Mouse (Mus musculus): ENCODE data around the gene Slc25a22. TPM values are rescaled to one million over a fixed set of nuclear protein-coding genes. Genes with fewer than 3 reads are reported as not detected.

Gene Slc25a22
- polyA plus RNA-seq, 1 experiment from 2014 or later: 33.9 TPM

DNA sequence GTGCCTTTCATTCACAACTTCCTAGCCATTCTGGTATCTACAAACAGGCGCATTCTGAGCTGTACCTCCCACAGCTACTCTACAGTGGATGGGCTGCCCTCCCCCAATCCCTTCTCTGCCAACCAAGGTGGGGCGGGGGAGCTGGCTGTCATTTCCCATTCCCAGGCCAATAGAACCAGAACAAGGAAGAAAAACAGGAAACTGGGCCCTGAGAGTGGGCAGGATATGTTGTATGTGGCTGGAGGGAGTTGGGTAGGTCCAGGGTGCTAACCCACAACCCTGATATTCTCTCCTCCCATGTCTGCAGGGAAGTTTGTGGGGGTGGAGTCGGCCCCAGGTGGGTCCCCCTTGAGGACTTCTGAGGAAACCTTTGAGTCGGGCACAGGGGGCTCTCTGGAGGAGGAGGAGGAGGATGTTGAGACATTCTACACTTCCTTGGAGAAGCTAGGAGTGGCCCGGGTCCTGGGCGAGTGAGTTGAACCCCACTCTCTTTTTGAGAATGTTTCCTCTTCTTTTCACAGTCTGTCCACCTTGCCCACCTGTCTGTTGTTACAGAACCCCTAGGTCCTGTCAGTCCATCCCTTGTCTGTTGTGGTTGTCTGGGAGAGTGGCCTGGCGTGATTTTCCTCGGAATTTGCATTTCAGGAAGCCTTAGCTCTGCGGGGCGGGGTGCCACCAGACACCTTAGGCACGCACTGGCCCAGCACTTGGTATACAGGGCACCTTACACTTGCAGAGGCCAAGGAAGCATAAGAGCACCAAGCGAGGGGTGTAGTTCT is 26.3 kb upstream of the Slc25a22 start:
- Histone ChIP-seq H3K9me3 (ENCODE audit: control insufficient read depth, low read length) (no peaks in the 10 kb centered on the region), H3K4me3 (ENCODE audit: low read depth, low read length) (no peak overlapping the region), H3K27me3 (ENCODE audit: control insufficient read depth, insufficient read depth, low read length) (peaks cover 77% of the 10 kb centered on the region), H3K4me1 (replicated peaks; ENCODE audit: control insufficient read depth, insufficient read depth, low read length) (peaks cover 5% of the 10 kb centered on the region), H3K4me2 (replicated peaks; ENCODE audit: low read depth, low read length) (no peak overlapping the region), H3K36me3 (ENCODE audit: control insufficient read depth, insufficient read depth, low read length) (no peaks in the 10 kb centered on the region), H3K27ac (ENCODE audit: low read depth, low read length) (no peak overlapping the region), H3K9ac (ENCODE audit: low read depth, low read length) (no peak overlapping the region)
- no peak for ATAC-seq (ENCODE audit: low FRiP score)
- WGBS: 20% methylated on average over 12 of the region's 12 CpGs
- no peak for DNase-seq (ENCODE audit: low spot score)

GRCm38 (mm10) chr7:141462333-141462821 is 24.7 kb upstream of the Slc25a22 start:
- H3K9me3 ChIP-seq (ENCODE audit: control insufficient read depth, low read length): no peaks in the 10 kb centered on the region
- peak overlapping the region; percentile 53 for H3K4me2 ChIP-seq (replicated peaks; ENCODE audit: low read depth, low read length)
- 0 out of 2 replicates have a peak, but pooled peaks cover 3% of the 10 kb centered on the region for H3K4me1 ChIP-seq (replicated peaks; ENCODE audit: control insufficient read depth, insufficient read depth, low read length)
- ATAC-seq (ENCODE audit: low FRiP score) (no peak), DNase-seq (ENCODE audit: low spot score) (no peak)
- H3K4me3 ChIP-seq (ENCODE audit: low read depth, low read length): no peak overlapping the region
- 12% methylated on average over 5 of the region's 5 CpGs for WGBS
- no peak overlapping the region for H3K27ac ChIP-seq (ENCODE audit: low read depth, low read length)
- no peak overlapping the region for H3K9ac ChIP-seq (ENCODE audit: low read depth, low read length)
- peaks cover 77% of the 10 kb centered on the region for H3K27me3 ChIP-seq (ENCODE audit: control insufficient read depth, insufficient read depth, low read length)
- H3K36me3 ChIP-seq (ENCODE audit: control insufficient read depth, insufficient read depth, low read length): no peaks in the 10 kb centered on the region

DNA sequence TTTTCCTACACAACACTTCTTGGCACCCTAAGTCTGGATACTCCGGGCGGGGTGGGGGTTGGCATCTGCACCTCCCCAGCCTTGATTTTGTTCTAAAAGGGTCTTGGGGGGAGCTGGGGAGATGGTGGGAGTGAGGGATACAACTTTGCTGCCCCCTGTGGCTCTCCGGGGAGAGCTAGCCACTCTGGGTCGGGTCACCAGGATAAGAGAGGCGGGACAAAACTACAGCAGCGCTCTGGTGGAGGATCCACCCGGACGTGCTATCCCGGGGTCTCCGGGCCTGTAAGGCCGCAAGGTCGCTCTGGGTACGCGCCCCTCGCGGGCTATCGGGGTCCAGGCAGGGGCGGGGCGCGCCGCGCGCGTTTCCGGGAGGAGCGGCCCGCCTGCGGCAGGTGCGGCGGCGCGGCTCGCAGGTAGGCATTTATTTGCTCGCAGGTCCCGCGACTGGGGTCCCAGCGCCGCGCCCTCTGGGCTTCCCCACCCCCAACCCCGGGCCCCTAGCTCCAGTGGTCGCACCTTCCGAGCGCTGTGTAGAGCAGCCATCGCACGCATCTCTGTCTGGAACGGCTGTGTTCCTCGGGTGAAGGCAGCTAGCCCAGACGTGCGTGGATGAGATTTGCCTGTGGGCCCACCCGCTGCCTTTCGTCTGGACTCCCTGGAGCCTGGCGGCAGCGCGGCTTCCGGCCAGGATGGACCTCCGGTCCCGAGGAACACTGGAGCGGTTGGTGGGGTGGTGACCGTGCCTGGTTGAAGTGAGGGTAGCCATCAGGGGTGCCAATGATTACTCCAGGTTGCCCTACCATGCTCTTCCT is 24.0 kb upstream of the Slc25a22 start:
- Histone ChIP-seq H3K9me3 (ENCODE audit: control insufficient read depth, low read length) (no peaks in the 10 kb centered on the region), H3K27ac (ENCODE audit: low read depth, low read length) (no peak overlapping the region), H3K4me3 (ENCODE audit: low read depth, low read length) (peak overlapping the region; percentile 32), H3K36me3 (ENCODE audit: control insufficient read depth, insufficient read depth, low read length) (no peaks in the 10 kb centered on the region), H3K27me3 (ENCODE audit: control insufficient read depth, insufficient read depth, low read length) (peaks cover 74% of the 10 kb centered on the region), H3K4me2 (replicated peaks; ENCODE audit: low read depth, low read length) (peak overlapping the region; percentile 53), H3K4me1 (replicated peaks; ENCODE audit: control insufficient read depth, insufficient read depth, low read length) (0 out of 2 replicates have a peak, but pooled peaks cover 3% of the 10 kb centered on the region), H3K9ac (ENCODE audit: low read depth, low read length) (peak overlapping the region; percentile 34; the same call in 1 of the 2 replicates)
- WGBS: 3% methylated on average over 58 of the region's 59 CpGs
- ATAC-seq (ENCODE audit: low FRiP score) (no peak), DNase-seq (ENCODE audit: low spot score) (no peak)

DNA sequence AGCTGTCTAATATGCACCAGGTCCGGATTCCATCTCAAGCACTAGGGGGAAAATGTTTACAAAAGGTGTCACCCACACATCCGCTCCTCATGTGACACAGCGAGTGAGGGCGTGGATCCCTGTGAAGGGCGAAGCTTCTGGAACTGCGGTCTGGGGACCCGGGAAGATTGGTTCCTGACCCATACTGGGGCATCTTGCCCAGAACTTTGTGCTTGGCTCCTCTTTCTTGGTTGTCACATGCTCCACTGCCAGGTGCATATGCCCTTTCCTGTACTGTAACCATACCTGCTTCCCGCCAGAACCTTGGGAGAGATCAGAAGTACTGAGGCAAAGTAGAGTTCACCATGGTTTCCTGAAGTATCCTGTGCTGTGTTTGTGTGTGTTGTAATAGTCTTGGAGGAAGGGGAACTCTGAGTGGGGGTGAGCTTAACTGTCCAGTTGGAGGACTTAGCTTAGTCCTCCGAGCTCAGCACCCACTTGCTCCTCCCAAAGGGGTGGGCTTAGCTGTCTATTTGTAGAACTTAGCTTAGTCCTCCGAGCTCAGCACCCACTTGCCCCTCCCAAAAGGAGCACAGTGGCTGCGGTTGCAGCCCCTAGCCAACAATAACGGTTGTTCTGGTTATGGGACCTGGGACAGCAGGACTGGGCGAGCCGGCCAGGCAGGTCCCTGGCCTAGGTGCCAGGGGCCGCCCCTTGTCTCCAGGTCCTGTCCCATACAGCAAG is 22.9 kb upstream of the Slc25a22 start, which contains the start of gene Cracr2b:
TSS of gene Cracr2b (plus strand) at position 704 of the 723 bp plus-strand sequence.
- Histone ChIP-seq H3K9me3 (ENCODE audit: control insufficient read depth, low read length) (no peaks in the 10 kb centered on the region), H3K36me3 (ENCODE audit: control insufficient read depth, insufficient read depth, low read length) (no peaks in the 10 kb centered on the region), H3K27ac (ENCODE audit: low read depth, low read length) (no peak within 1 kb of the TSS), H3K4me3 (ENCODE audit: low read depth, low read length) (peak within 1 kb of the TSS; percentile 32), H3K4me2 (replicated peaks; ENCODE audit: low read depth, low read length) (peak within 1 kb of the TSS; percentile 53), H3K27me3 (ENCODE audit: control insufficient read depth, insufficient read depth, low read length) (peaks cover 63% of the 10 kb centered on the region), H3K4me1 (replicated peaks; ENCODE audit: control insufficient read depth, insufficient read depth, low read length) (peaks cover 3% of the 10 kb centered on the region; the same call in 1 of the 2 replicates), H3K9ac (ENCODE audit: low read depth, low read length) (peak within 1 kb of the TSS; percentile 34; the same call in 1 of the 2 replicates)
- ATAC-seq (ENCODE audit: low FRiP score) (no peak), DNase-seq (ENCODE audit: low spot score) (no peak)
- WGBS: 73% methylated on average over 15 of the region's 15 CpGs

DNA sequence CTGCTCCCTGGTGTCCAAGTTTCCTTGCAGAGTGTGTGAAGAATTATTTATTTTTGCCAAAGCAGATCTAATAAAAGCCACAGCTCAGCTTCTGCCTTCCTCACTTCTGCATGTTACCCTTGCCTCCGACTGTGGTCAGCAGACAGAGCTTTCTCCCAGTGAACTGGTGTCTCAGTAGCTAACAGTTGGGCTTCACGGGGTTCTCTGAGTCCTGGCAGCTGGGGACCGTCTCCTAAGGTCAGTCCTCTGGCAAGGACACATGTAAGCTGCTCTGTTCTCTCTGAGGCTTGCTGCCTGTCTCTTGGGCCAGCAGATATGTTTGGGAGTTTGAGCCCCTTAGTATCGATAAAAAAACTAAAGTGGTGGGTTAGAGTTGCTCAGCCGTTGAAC is 22.3 kb upstream of the Slc25a22 start:
- Histone ChIP-seq H3K27me3 (ENCODE audit: control insufficient read depth, insufficient read depth, low read length) (peaks cover 58% of the 10 kb centered on the region), H3K4me1 (replicated peaks; ENCODE audit: control insufficient read depth, insufficient read depth, low read length) (peaks cover 3% of the 10 kb centered on the region; the same call in 1 of the 2 replicates), H3K27ac (ENCODE audit: low read depth, low read length) (no peak overlapping the region), H3K9ac (ENCODE audit: low read depth, low read length) (no peak overlapping the region), H3K4me3 (ENCODE audit: low read depth, low read length) (no peak overlapping the region), H3K9me3 (ENCODE audit: control insufficient read depth, low read length) (no peaks in the 10 kb centered on the region), H3K4me2 (replicated peaks; ENCODE audit: low read depth, low read length) (no peak overlapping the region; the same call in 1 of the 2 replicates), H3K36me3 (ENCODE audit: control insufficient read depth, insufficient read depth, low read length) (no peaks in the 10 kb centered on the region)
- WGBS: 72% methylated on average over 5 of the region's 5 CpGs
- ATAC-seq (ENCODE audit: low FRiP score): no peak
- no peak for DNase-seq (ENCODE audit: low spot score)

GRCm38 (mm10) chr7:141459301-141459711 is 21.6 kb upstream of the Slc25a22 start:
- ATAC-seq (ENCODE audit: low FRiP score) (no peak), DNase-seq (ENCODE audit: low spot score) (no peak)
- Histone ChIP-seq H3K4me3 (ENCODE audit: low read depth, low read length) (no peak overlapping the region), H3K36me3 (ENCODE audit: control insufficient read depth, insufficient read depth, low read length) (no peaks in the 10 kb centered on the region), H3K27ac (ENCODE audit: low read depth, low read length) (no peak overlapping the region), H3K9me3 (ENCODE audit: control insufficient read depth, low read length) (no peaks in the 10 kb centered on the region), H3K4me2 (replicated peaks; ENCODE audit: low read depth, low read length) (no peak overlapping the region), H3K27me3 (ENCODE audit: control insufficient read depth, insufficient read depth, low read length) (peaks cover 52% of the 10 kb centered on the region), H3K9ac (ENCODE audit: low read depth, low read length) (no peak overlapping the region), H3K4me1 (replicated peaks; ENCODE audit: control insufficient read depth, insufficient read depth, low read length) (peaks cover 3% of the 10 kb centered on the region; the same call in 1 of the 2 replicates)
- 93% methylated on average over 17 of the region's 17 CpGs for WGBS

- Histone ChIP-seq H3K27me3 (ENCODE audit: control insufficient read depth, insufficient read depth, low read length) (peaks cover 45% of the 10 kb centered on the region), H3K27ac (ENCODE audit: low read depth, low read length) (no peak overlapping the region), H3K36me3 (ENCODE audit: control insufficient read depth, insufficient read depth, low read length) (no peaks in the 10 kb centered on the region), H3K4me2 (replicated peaks; ENCODE audit: low read depth, low read length) (no peak overlapping the region), H3K4me3 (ENCODE audit: low read depth, low read length) (no peak overlapping the region), H3K9ac (ENCODE audit: low read depth, low read length) (no peak overlapping the region), H3K4me1 (replicated peaks; ENCODE audit: control insufficient read depth, insufficient read depth, low read length) (peaks cover 3% of the 10 kb centered on the region; the same call in 1 of the 2 replicates), H3K9me3 (ENCODE audit: control insufficient read depth, low read length) (no peaks in the 10 kb centered on the region)
- DNase-seq (ENCODE audit: low spot score): no peak
- ATAC-seq (ENCODE audit: low FRiP score): no peak
- 84% methylated on average over 11 of the region's 11 CpGs for WGBS
Measured at GRCm38 (mm10) chr7:141458661-141459060, 21.0 kb upstream of the Slc25a22 start.

DNA sequence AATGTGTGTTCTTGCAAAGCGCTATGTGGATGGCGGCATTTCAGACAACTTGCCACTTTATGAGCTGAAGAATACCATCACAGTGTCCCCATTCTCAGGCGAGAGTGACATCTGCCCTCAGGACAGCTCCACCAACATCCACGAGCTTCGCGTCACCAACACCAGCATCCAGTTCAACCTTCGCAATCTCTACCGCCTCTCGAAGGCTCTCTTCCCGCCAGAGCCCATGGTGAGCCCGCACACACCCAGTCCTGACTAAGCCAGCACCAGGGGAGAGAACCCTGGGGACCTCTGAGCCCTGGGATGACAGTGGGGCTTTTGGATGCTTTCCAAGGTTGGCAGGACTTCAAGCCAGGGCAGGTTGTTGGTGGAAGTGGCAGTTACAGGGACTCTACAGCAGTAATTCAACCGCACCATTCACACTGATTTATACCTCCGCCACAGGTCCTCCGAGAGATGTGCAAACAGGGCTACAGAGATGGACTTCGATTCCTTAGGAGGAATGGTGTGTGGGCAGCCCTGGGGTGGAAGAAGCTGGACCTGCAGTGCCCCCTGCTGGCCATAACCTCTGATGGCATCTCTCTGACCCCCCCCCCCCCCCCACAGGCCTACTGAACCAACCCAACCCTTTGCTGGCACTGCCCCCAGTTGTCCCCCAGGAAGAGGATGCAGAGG is 20.4 kb upstream of the Slc25a22 start:
- Histone ChIP-seq H3K4me2 (replicated peaks; ENCODE audit: low read depth, low read length) (no peak overlapping the region), H3K9ac (ENCODE audit: low read depth, low read length) (no peak overlapping the region), H3K27me3 (ENCODE audit: control insufficient read depth, insufficient read depth, low read length) (peaks cover 40% of the 10 kb centered on the region), H3K4me1 (replicated peaks; ENCODE audit: control insufficient read depth, insufficient read depth, low read length) (peaks cover 3% of the 10 kb centered on the region; the same call in 1 of the 2 replicates), H3K36me3 (ENCODE audit: control insufficient read depth, insufficient read depth, low read length) (no peaks in the 10 kb centered on the region), H3K4me3 (ENCODE audit: low read depth, low read length) (no peak overlapping the region), H3K27ac (ENCODE audit: low read depth, low read length) (no peak overlapping the region), H3K9me3 (ENCODE audit: control insufficient read depth, low read length) (no peaks in the 10 kb centered on the region)
- 72% methylated on average over 15 of the region's 15 CpGs for WGBS
- DNase-seq (ENCODE audit: low spot score): peak; percentile 71
- ATAC-seq (ENCODE audit: low FRiP score): no peak
